Mouse (Mus musculus) embryonic stem cell, embryonic (primary cell): ENCODE results near the gene Inpp5a.

Source experiments
- CTCF ChIA-PET, 4 experiments: fragments of 300-600 bp in 2 of 4; fragments of 350-600 bp in 2 of 4; sonication (Branson Sonifier 250); formaldehyde crosslinking; loops; one replicate each; lab custom pipeline; 2022; ENCODE audit warnings: inconsistent platforms in 2 of 4; lab: Charles Lee
- POLR2A ChIA-PET, 4 experiments: fragments of 300-600 bp in 2 of 4; fragments of 350-600 bp in 2 of 4; sonication (Branson Sonifier 250); formaldehyde crosslinking; loops; one replicate each; lab custom pipeline; 2022; ENCODE audit warnings: antibody characterized with exemption in 4 of 4, inconsistent platforms in 1 of 4; lab: Charles Lee

Gene Inpp5a

DNA sequence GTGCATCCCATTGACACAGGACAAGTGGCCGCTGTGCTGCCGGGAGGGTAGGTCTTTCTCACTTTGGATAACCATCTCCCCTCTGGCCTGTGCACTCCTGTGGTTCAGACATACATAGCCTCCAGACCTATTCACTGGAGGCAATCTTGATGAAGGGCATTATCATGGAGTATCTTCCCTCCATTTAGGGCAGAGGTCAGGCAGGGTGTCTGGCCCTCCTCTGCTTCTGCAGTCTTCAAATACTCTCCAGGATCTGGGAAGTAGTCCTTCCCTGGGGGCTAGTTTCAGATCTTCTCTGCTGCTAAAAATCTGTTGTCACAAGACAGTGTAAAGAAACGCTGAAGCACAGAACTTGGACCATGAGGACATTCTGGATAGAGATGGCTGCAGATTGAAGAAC lies 22.8 kb upstream of the Inpp5a start:
- CTCF ChIA-PET = interaction anchor here in 1 of 4 experiments (0.6 kb wide), 1 partner anchor 134 kb away, joined by 3 read pairs; no protein-coding TSS in a partner anchor
- POLR2A ChIA-PET = interaction anchor here in 2 of 4 experiments (1.0 to 3.7 kb wide), 2 partner anchors 22 to 28 kb away, joined by 4 to 49 read pairs; partner anchors contain the start of gene Inpp5a (in 1 of the 2)

DNA sequence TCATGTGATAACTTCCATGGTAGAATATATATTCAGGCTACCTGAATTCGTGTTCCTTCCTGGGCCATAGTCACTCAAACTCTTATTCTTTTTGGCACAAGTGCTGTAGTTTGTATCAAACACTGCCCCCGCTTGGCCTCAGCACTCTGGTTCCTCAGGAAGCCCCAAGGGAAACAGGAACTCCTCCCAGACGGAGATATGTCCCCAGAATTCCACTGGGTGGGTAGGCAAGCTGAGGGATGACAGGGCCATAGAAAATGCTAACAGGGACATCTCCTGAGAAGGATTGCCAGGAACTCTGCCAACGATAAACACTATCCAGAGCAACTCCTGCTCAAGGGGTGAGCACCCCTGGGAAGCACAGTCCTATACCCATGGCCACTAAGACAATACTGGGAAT lies 22.4 kb upstream of the Inpp5a start:
- CTCF ChIA-PET = interaction anchor here in 1 of 4 experiments (0.6 kb wide), 1 partner anchor 133 kb away, joined by 3 read pairs; no protein-coding TSS in a partner anchor
- POLR2A ChIA-PET = interaction anchor here in 3 of 4 experiments (1.0 to 6.2 kb wide), 3 partner anchors 22 to 29 kb away, joined by 3 to 40 read pairs (median 3); partner anchors contain the start of gene Inpp5a (in 2 of the 3)

DNA sequence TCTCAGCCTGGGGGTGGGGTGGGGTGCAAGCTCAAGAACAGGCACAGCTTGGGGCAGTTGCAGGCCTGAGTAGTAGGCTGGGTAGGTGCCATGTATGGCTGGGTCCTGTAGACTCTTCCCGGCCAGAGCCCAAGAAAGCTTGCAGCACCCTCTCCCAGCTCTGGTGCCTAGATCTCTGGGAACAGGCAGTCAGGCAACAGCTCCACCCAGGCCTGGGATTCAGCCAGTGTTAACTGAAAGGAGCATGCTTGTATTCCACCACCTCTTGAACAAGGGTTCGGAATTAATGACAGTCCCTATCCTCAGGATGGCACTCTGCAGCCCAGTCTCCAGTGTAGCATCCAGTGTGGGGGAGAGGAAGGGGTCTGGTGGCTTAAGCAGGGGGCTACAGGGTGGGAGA lies 20.7 kb upstream of the Inpp5a start:
- CTCF ChIA-PET = no interaction called here
- POLR2A ChIA-PET = interaction anchor here in 3 of 4 experiments (0.6 to 6.2 kb wide), 6 partner anchors 10 to 496 kb away, joined by 3 to 40 read pairs (median 6); partner anchors contain the start of gene Inpp5a (in 2 of the 3)

DNA sequence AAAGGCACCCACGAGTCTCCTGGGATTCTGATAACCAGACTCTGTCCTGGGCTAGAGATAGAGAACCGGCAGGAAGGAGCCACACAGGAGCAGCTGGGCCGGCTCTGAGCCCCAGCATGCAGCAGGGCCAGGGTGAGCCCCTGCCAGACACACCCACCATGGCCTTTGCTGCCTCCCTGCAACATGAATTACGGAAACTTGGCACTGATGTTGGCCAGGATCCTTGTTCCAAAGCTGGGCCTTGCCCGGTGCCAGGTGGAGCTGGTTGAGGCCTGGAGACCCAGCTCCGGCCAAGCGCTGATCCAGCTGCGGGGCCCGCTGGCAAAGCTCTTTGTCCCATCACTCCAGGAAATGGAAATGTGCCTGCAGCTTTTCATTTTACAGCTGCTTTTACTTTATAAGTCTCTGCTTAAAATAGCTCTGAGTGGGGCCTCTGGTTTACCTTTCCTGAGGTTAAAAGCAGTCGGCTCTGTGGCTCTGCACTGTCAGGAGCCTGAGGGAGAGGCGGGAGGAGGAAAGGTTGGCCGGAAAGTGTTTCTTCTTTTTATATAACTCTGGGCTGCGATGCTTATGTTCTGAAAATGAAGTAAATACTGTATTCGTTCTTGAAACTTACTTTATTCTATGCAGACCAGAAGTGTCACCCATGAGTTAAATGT lies 20.1 kb upstream of the Inpp5a start:
- CTCF ChIA-PET = no interaction called here
- POLR2A ChIA-PET = interaction anchor here in 3 of 4 experiments (0.6 to 6.2 kb wide), 8 partner anchors 11 to 497 kb away, joined by 3 to 40 read pairs (median 4); partner anchors contain the start of gene Inpp5a (in 2 of the 3)

DNA sequence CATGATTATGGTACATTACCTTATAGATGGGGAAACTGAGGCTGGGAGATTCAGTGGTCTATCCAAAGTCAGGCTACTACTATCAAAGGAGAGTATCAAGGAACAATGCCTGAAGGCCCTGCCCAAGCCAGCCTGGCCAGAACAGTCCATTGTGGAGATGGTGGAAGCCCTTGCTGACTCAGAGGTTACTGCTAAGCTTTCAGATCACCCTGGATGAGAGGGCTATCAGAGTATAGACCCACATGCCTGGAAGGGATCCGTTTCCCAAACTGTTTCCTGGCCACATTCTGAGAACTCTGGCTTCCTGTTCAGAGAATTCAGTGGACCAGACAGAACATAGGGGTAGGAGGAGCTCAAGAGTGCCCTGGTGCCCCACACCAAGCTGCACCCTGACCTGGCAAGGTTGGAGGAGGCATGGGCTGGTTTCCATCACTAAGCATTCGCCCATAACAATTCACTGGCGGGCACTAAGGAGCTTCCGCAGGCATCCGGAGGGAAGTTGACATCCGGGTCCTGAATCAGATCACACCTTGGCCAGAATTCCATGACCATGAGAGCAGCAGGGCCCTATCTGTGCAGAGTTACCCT lies 19.3 kb upstream of the Inpp5a start:
- CTCF ChIA-PET = interaction anchor here in 1 of 4 experiments (0.6 kb wide), 1 partner anchor 132 kb away, joined by 5 read pairs; no protein-coding TSS in a partner anchor
- POLR2A ChIA-PET = interaction anchor here in 2 of 4 experiments (0.9 to 6.2 kb wide), 2 partner anchors 19 to 31 kb away, joined by 4 to 40 read pairs; partner anchors contain the start of gene Inpp5a (in 1 of the 2)

DNA sequence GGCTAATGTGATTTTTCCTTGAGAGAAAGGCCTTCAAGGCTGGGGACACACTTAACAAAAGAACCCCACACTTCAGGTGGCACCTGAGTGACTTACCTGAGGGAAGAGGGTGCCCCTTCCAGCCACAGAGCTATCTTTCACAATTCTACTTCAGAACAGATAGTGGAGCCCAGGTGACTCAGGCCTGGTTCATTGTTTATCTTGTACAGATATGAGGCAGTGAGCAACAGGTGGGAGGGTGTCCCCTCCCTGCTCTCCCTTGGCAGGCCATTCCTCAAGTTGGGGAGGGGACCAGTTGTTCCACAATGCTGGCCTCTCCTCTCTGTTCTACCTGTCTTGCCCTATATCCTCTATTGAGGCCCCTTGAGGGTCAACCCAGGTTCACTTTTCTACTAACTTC lies 17.5 kb upstream of the Inpp5a start:
- ChIA-PET POLR2A (interaction anchor here in 2 of 4 experiments (0.7 to 6.2 kb wide), 3 partner anchors 9 to 17 kb away, joined by 3 to 40 read pairs (median 6); partner anchors contain the start of gene Inpp5a (in 1 of the 2)), CTCF (no interaction called here)

DNA sequence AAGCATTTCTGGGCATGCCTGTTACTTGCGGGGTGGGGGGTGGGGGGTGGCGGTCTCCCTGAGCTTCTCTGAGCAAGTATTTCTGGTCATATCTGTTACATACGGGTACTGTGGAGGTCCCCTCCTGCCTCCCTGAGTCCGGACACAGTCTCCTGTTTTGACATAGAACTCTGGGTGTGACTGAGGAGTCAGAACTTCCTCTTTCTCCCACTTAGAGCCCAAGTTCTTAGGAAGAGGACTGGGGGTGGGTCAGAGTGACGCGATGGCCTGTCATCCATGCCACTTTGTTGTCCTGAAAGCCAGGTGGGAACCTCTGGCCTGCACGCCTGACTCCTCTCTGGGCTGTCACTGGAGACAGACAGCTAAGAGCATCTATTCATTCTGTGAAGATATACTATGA lies 11.5 kb upstream of the Inpp5a start:
- ChIA-PET POLR2A (interaction anchor here in 2 of 4 experiments (1.4 to 2.9 kb wide), 3 partner anchors 11 to 13 kb away, joined by 4 to 11 read pairs (median 7); partner anchors contain the start of gene Inpp5a (in 1 of the 2)), CTCF (interaction anchor here in 1 of 4 experiments (0.6 kb wide), 1 partner anchor 75 kb away, joined by 3 read pairs; no protein-coding TSS in a partner anchor)

DNA sequence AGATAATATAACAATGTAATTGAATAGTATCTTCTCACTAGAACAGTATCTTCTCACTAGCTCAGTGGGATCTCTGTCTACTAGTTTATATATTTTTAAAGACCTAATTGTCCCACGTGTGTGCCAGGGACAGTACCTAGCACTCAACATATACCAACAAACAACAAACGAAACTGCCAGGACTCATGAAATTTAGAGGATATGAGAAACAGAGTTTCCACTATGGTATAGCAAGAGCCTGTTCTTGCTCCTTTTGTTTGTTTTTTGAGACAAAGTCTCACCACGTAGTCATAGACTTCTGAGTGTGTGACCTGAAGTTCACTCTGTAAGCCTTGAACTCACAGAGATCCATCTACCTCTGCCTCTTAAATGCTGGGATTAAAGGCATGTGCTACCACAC lies 10.6 kb upstream of the Inpp5a start:
- ChIA-PET CTCF (no interaction called here), POLR2A (interaction anchor here in 2 of 4 experiments (1.4 to 2.9 kb wide), 3 partner anchors 10 to 23 kb away, joined by 3 to 11 read pairs (median 4); partner anchors contain the start of gene Inpp5a (in 1 of the 2))

DNA sequence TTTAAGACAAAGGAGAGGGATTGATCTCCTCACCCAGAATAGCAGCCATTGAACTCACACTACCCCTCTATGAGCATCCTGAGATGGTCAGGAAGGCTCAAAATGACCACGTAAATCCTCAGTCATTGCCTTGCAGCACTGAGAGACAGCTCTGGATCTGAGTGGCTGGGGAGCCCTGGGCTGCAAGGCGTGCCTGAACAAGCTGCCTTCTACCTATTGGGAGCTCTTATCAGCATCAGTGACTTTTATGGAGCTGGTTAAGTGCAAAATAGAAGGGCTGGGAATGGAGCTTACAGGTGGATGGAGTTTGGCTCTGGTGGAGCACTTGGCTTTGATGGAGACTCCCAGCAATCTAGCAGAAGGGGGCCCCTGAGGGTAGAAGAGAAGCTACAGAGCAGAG lies 9.2 kb upstream of the Inpp5a start:
- ChIA-PET CTCF (interaction anchor here in 3 of 4 experiments (0.5 to 0.7 kb wide), 3 partner anchors 9 to 116 kb away, joined by 3 read pairs; partner anchors contain the start of gene Inpp5a (in 1 of the 3)), POLR2A (interaction anchor here in 3 of 4 experiments (0.8 to 1.8 kb wide), 9 partner anchors 9 to 77 kb away, joined by 3 to 7 read pairs (median 4); partner anchors contain the start of gene Inpp5a (in 1 of the 3))

DNA sequence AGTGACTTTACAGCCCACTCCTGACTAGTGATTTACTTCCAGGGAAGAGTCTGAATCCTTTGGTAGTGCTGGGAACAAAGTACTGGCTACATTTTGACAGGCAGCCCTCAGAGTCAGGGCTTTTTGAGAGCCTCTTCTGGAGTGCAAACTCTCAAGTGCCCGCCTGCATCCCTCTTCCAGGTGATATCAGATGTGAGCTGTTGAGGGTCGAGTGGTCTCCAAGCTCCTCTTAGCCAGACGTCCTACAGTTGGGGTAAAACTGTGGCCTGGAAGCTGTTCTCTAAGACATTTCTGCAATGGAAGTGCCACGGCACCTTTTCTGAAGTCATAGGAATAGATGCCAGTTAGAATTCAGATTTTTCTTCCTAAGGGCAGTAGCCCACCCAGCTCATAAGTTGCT lies 8.7 kb upstream of the Inpp5a start:
- ChIA-PET CTCF (interaction anchor here in 2 of 4 experiments (0.5 to 0.7 kb wide), 2 partner anchors 9 to 76 kb away, joined by 3 read pairs; partner anchors contain the start of gene Inpp5a (in 1 of the 2)), POLR2A (interaction anchor here in 3 of 4 experiments (0.8 to 1.8 kb wide), 7 partner anchors 8 to 78 kb away, joined by 3 to 7 read pairs (median 5); partner anchors contain the start of gene Inpp5a (in 1 of the 3))

DNA sequence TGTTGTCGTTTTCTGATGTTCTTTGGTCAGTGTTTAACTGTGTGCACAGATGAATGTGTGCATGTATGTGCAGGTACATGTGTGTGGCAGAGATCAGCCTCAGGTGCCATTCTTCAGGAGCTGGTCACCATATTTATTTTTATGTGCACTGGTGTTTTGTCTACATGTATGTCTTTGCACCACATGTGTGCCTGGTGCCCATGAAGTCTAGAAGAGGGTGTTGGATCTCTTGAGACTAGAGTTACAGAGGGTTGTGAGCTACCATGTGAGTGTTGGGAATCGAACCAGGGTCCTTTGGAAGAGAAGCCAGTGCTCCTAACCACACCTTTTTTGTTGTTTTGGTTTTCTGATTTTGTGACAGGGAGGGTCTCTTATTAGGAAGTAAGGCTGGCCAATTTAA lies 7.0 kb upstream of the Inpp5a start:
- POLR2A ChIA-PET = no interaction called here
- CTCF ChIA-PET = interaction anchor here in 1 of 4 experiments (0.6 kb wide), 1 partner anchor 90 kb away, joined by 3 read pairs; no protein-coding TSS in a partner anchor

DNA sequence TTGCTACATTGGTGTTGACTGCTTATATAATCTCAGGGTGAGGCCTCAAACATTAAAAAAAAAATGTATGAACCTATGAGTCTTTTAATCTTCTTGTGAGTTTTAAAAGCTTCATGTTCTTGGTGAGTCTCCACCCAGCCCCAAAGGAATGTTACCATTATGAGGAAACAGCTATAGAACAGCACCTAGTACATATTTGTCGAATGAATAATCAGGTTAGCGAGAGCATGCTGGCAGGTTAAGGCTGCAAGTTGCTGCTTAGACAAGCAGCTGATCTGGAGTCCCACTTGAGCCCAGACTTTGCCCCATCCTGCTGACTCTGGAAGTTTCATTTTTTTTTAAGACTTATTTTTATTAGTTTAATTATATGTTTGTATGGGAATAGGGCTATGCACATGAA lies 6.1 kb upstream of the Inpp5a start:
- ChIA-PET POLR2A (interaction anchor here in 2 of 4 experiments (0.7 to 0.9 kb wide), 2 partner anchors 19 to 27 kb away, joined by 3 read pairs; no protein-coding TSS in a partner anchor), CTCF (no interaction called here)

DNA sequence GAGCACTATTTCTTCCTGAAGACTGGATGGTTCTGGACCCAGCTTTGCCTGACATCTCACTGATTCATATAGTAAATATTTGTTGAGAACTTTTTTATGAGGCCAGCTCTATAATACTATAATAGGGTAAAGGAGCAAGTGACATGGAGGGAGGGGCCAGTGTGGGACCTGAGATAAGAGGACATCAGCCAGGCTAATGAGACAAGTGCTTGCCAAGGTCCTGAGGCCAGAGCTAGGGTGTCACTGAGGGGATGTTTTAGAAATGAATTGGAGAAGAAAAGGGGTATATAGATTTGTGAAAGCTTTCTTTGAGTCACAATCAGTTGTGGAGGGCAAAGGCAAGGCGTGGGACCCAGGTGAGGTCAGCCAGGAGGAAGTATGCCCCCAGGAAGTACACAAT lies 4.4 kb upstream of the Inpp5a start:
- ChIA-PET CTCF (no interaction called here), POLR2A (no interaction called here)

DNA sequence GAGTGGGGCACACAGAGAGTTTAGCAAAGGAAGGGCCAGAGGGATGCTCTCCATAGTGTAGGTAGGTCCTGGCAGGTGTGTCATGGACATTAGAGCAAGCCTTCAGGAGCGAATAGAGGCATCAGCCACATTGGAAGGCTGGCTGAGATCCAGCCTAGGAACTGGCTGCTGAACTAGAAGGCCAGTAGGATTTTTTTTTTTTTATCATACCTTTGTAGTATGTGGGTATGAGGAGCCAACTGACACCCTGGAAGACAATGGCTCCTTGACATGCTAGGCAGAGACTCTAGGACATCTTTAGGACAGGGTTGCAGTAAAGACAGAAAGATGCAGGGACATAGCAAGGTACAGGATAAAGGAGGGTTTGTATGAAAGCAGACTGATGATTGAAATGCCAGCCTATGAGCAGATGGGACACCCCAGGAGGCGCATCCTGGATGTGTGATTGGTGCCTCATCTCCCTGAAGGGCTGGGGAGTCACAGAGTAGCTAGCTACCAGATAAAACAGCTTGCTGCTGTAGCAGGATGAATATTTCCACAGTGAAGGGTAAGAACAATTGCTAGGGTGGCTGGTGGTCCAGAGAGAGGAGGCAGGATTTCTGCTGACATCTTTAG lies 3.9 kb upstream of the Inpp5a start:
- ChIA-PET POLR2A (interaction anchor here in 1 of 4 experiments (0.8 kb wide), 1 partner anchor 9 kb away, joined by 3 read pairs; no protein-coding TSS in a partner anchor), CTCF (no interaction called here)

DNA sequence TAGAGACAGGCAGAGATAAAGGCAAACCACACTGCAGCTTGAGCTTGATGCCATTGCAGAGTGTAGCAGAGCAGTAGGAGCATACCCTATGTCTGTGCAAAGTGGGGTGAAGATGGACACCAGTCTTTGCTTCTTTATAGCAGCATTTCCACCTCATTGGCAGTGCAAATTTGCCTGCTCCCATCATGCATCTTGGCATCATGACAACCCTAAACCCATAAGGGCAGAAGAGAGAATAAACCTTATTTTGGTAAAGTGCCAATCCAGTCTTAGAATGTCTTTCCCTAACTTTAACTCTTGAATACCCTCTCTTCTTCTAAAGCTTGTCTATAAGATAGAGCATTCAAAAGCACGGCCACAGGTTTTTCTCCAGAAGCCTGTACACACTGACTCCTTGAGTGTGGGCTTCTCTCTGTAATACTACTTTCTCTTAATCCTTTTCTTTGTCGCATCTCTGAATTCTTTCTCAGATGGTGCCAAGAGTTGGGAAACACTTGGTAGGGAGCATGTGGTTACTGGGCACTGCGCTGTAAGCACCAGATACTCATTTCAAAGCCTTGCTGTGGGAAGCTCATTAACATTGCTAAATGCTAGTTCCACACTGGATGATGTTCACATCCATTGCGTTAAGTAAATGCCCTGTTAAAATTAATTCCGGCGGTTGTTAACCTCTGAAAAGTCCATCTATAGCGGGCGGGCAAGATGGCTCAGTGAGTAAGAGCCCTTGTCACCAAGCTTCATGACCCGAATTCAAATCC lies 1.8 kb upstream of the Inpp5a start:
- CTCF ChIA-PET = interaction anchor here in 1 of 4 experiments (2.2 kb wide), 1 partner anchor 84 kb away, joined by 5 read pairs; no protein-coding TSS in a partner anchor

DNA sequence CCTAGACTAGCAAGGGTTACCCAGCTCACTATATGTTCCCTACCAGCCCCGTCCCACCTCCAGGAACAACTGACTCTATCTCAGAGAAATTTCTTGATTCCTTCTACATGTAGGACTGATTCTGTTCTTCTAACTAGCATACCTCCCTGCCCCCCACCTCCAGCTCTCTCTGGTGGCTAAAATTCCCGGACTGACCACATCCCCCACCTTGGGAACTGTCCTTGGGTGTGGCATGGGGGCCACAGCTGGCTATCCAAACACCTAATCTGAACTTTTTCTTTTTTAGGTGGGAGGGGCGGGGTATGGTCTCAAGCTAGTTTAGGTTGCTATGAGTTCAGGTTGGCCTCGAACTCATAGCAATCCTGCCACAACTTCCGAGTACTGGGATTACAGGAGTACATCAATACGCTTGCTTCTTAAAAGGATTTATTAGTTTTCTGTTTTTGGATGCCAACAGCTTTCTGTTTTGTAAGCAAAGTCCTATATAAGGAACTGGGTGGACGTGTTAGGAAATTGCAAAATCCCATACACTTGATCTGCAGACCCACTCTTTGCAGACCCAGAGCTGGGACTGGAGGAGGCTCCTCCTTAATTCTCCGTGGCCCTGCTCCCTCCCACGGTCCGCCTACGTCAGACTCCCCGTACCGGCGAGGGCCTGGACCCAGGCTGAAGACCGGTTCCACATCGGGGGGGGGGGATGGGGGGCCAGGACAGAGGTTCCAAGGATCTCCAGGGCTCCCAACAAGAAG lies 814 bp upstream of the Inpp5a start:
- POLR2A ChIA-PET = interaction anchor here in 3 of 4 experiments (0.6 to 5.3 kb wide), 44 partner anchors 8 to 1951 kb away, joined by 3 to 49 read pairs (median 4); partner anchors contain the start of genes Lrrc27 (in 2 of the 3), Stk32c (in 2 of the 3), Dpysl4 (in 1 of the 3) and Glrx3 (in 1 of the 3)
- CTCF ChIA-PET = interaction anchor here in 3 of 4 experiments (0.7 to 2.2 kb wide), 7 partner anchors 85 to 321 kb away, joined by 3 to 6 read pairs (median 5); no protein-coding TSS in a partner anchor

More for the DNA sequence above, 1.8 kb upstream of the Inpp5a start:
- POLR2A ChIA-PET = interaction anchor here in 3 of 4 experiments (1.0 to 5.3 kb wide), 9 partner anchors 10 to 97 kb away, joined by 3 to 49 read pairs (median 11); no protein-coding TSS in a partner anchor
